In the genomic region with DNA sequence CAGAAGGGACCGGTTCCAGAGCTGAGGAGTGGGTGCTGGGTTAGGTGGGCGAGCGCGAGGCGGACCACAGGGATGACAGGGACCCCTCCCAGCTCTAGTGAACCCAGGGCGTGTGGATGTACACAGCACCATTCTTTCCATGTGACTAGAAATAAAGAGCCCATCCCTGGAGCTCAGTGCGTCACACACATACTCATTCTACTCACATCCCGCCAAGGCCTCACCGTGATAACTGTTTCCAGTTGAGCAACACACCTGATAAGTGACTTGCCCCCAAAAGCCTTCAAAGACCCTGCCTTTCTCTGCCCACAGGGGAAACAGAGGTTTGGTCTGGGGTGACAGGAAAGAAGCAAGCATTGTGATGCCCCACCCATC, we compare ENCODE assay signal across 8 mouse cellular contexts. TPM values are rescaled to one million over a fixed set of nuclear protein-coding genes. Genes with fewer than 3 reads are reported as not detected.
DNase-seq lines count a peak whose midpoint lies in the region; ATAC-seq and TF ChIP-seq lines count a peak whose summit lies in the region.

No protein-coding gene starts in this region.

- peak overlapping the region; percentile 84 for H3K4me3 ChIP-seq in erythroblast, embryonic 14.5 days (replicated peaks)
- peak overlapping the region; percentile 89 for H3K4me3 ChIP-seq in thymus, adult 2 months (ENCODE audit: control insufficient read depth, insufficient read depth, low read length)
- peak overlapping the region; percentile 81 to 85 for H3K4me3 ChIP-seq in liver, embryonic 14.5 days (ENCODE audit: insufficient read depth in 1 of 2, low read depth in 2 of 2, low read length in 2 of 2)

- H3K4me1 ChIP-seq in erythroblast, embryonic 14.5 days (ENCODE audit: control insufficient read depth), result peaks cover 24% of the 10 kb centered on the region
- H3K4me1 ChIP-seq in thymus, adult 2 months (replicated peaks; ENCODE audit: control insufficient read depth, insufficient read depth, low read length), result peaks cover 21% of the 10 kb centered on the region
- H3K4me1 ChIP-seq in liver, embryonic 14.5 days (replicated peaks; ENCODE audit: control insufficient read depth in 2 of 2, insufficient read depth in 2 of 2, low read length in 1 of 2), result peaks cover 5 to 9% of the 10 kb centered on the region in 2 experiments

- peak overlapping the region; percentile 13; the same call in 1 of the 2 replicates for H3K27ac ChIP-seq in thymus, adult 2 months (ENCODE audit: control insufficient read depth, insufficient read depth, low read length)
- H3K27ac ChIP-seq in liver, embryonic 14.5 days, result no peak overlapping the region

- TF ChIP-seq CTCF in thymus, adult 2 months (IDR thresholded peaks at IDR 0.05; ENCODE audit: borderline replicate concordance, control insufficient read depth, extremely low read depth, insufficient read depth, low read length, poor library complexity), result no peak
- no peak for TF ChIP-seq CTCF in liver, embryonic 14.5 days (IDR thresholded peaks at IDR 0.05; ENCODE audit: low read depth)

- H3K27me3 ChIP-seq in erythroblast, embryonic 14.5 days (ENCODE audit: control insufficient read depth), result peaks cover 5% of the 10 kb centered on the region
- no peaks in the 10 kb centered on the region for H3K27me3 ChIP-seq in thymus, adult 2 months (ENCODE audit: control insufficient read depth, insufficient read depth, low read length)
- no peaks in the 10 kb centered on the region for H3K27me3 ChIP-seq in liver, embryonic 14.5 days (ENCODE audit: control insufficient read depth, insufficient read depth, low read length)

- 0 out of 2 replicates have a peak, but pooled peaks have one; percentile 3 for TF ChIP-seq POLR2A in thymus, adult 2 months (IDR thresholded peaks at IDR 0.05; ENCODE audit: control insufficient read depth, extremely low read depth, insufficient read depth, low read length, poor library complexity)

- no peak for TF ChIP-seq EP300 in liver, embryonic 14.5 days (IDR thresholded peaks at IDR 0.05; ENCODE audit: low read depth)

- 2% methylated on average over 9 of the region's 9 CpGs for WGBS in thymus, adult 2 months
- 3% methylated on average over 9 of the region's 9 CpGs for WGBS in liver, embryonic 14.5 days (ENCODE audit: insufficient replicate concordance)

- no peak for ATAC-seq in erythroblast, adult 5-6 weeks (replicated peaks; ENCODE audit: low FRiP score, poor library complexity, severe bottlenecking)
- ATAC-seq in liver, embryonic 14.5 days (ENCODE audit: insufficient read depth), result peak; percentile 3; the same call in 1 of the 2 replicates

- H3K9me3 ChIP-seq in erythroblast, embryonic 14.5 days (ENCODE audit: control insufficient read depth, low read length), result no peaks in the 10 kb centered on the region
- H3K9me3 ChIP-seq in liver, embryonic 14.5 days (ENCODE audit: control insufficient read depth, low read length), result no peaks in the 10 kb centered on the region

- DNase-seq in thymus, adult 2 months, result no peak
- DNase-seq in thymus, postnatal 10 days (ENCODE audit: low spot score in 2 of 2), result no peak
- no peak for DNase-seq in liver, embryonic 14.5 days (ENCODE audit: low read depth in 3 of 3, low spot score in 3 of 3)
- no peak for DNase-seq in adrenal gland, postnatal 10 days
- no peak for DNase-seq in adrenal gland, adult 18-20 months (ENCODE audit: low spot score in 2 of 2)
- no peak for DNase-seq in ovary, postnatal 36 days (ENCODE audit: low spot score)

- peak overlapping the region; percentile 95 for H3K4me2 ChIP-seq in liver, embryonic 14.5 days (ENCODE audit: low read depth)

- H3K9ac ChIP-seq in liver, embryonic 14.5 days (replicated peaks), result peak overlapping the region; percentile 70

- no peaks in the 10 kb centered on the region for H3K36me3 ChIP-seq in erythroblast, embryonic 14.5 days (ENCODE audit: control insufficient read depth)
- H3K36me3 ChIP-seq in thymus, adult 2 months (ENCODE audit: control insufficient read depth, insufficient read depth, low read length), result no peaks in the 10 kb centered on the region
- no peaks in the 10 kb centered on the region for H3K36me3 ChIP-seq in liver, embryonic 14.5 days (replicated peaks; ENCODE audit: control insufficient read depth, insufficient read depth, low read depth)

RNA-seq across cellular contexts. Expression of a gene that starts 0.5 kb away (rescaled TPM):
- not detected in 2 replicates for polyA plus RNA-seq in erythroblast, embryonic 14.5 days (2012)
- 0.42 TPM in 1 of 2 replicates, not detected in the other for total RNA-seq in erythroblast, adult 5-6 weeks (2015; ENCODE audit: low replicate concordance)
- total RNA-seq in erythroblast, adult 5-6 weeks (2017; ENCODE audit: low replicate concordance), result 0.14 and 0.43 TPM in 2 replicates
- 3.7 and 4.3 TPM in 2 replicates for polyA plus RNA-seq in thymus, adult 2 months (2012; rRNA removed)
- polyA plus RNA-seq in liver, embryonic 14.5 days (2012; rRNA removed), result 0.79 and 0.80 TPM in 2 replicates
- 0.76 and 0.96 TPM in 2 replicates for polyA plus RNA-seq in liver, embryonic 14.5 days (2014; fragmentation: Nextera tagmentation; extraction: Ambion mirVana)
- 1 to 10 TPM; 4.0 to 5.4 TPM for total RNA-seq in adrenal gland, postnatal 10 days (2021)
- total RNA-seq in adrenal gland, adult 18-20 months (2021), result 10 to 100 TPM; 10.6 to 11.5 TPM

RNA-seq across cellular contexts. Expression of a gene that starts 0.8 kb away (rescaled TPM):
- 0.02 TPM in 1 of 2 replicates, not detected in the other for polyA plus RNA-seq in erythroblast, embryonic 14.5 days (2012)
- total RNA-seq in erythroblast, adult 5-6 weeks (2015; ENCODE audit: low replicate concordance), result 0.38 TPM in 1 of 2 replicates, not detected in the other
- total RNA-seq in erythroblast, adult 5-6 weeks (2017; ENCODE audit: low replicate concordance), result 0.26 and 0.28 TPM in 2 replicates
- 21.2 and 22.9 TPM in 2 replicates for polyA plus RNA-seq in thymus, adult 2 months (2012; rRNA removed)
- polyA plus RNA-seq in liver, embryonic 14.5 days (2012; rRNA removed), result 0.29 and 0.36 TPM in 2 replicates
- 0.14 and 0.18 TPM in 2 replicates for polyA plus RNA-seq in liver, embryonic 14.5 days (2014; fragmentation: Nextera tagmentation; extraction: Ambion mirVana)
- total RNA-seq in adrenal gland, postnatal 10 days (2021), result 1 to 10 TPM; 3.6 to 7.1 TPM
- total RNA-seq in adrenal gland, adult 18-20 months (2021), result 10 to 100 TPM in 1 of 2 experiments, 1 to 10 TPM in 1; 8.4 to 10.6 TPM

RNA-seq across cellular contexts. Expression of a gene that starts 38.8 kb away (rescaled TPM):
- polyA plus RNA-seq in erythroblast, embryonic 14.5 days (2012), result 0.06 and 0.10 TPM in 2 replicates
- 9.4 and 25.7 TPM in 2 replicates for total RNA-seq in erythroblast, adult 5-6 weeks (2015; ENCODE audit: low replicate concordance)
- 2.9 and 10.2 TPM in 2 replicates for total RNA-seq in erythroblast, adult 5-6 weeks (2017; ENCODE audit: low replicate concordance)
- polyA plus RNA-seq in thymus, adult 2 months (2012; rRNA removed), result 27.8 and 28.8 TPM in 2 replicates
- 23.8 and 25.6 TPM in 2 replicates for polyA plus RNA-seq in liver, embryonic 14.5 days (2012; rRNA removed)
- 30.5 and 33.4 TPM in 2 replicates for polyA plus RNA-seq in liver, embryonic 14.5 days (2014; fragmentation: Nextera tagmentation; extraction: Ambion mirVana)
- total RNA-seq in adrenal gland, postnatal 10 days (2021), result 10 to 100 TPM; 13.2 to 13.8 TPM
- total RNA-seq in adrenal gland, adult 18-20 months (2021), result 10 to 100 TPM; 14.0 to 15.2 TPM
